Mouse (Mus musculus) spleen, adult 2 months (tissue): ENCODE results near the gene Grk5. TPM values are rescaled to one million over a fixed set of nuclear protein-coding genes. Genes with fewer than 3 reads are reported as not detected.

Experiments used
- DNase-seq, 2 experiments: peaks; one replicate each; pipeline versions ENCODE4 v3.0.0 to v3.0.0-alpha.2; 2012 to 2021; ENCODE audit warnings: low spot score in 2 of 2, low read depth in 1 of 2
- H3K27ac ChIP-seq: fragments of 200-500 bp; 2 replicates; pipeline ENCODE4 v1.5.1; 2012; ENCODE audit warnings: low read length, inconsistent platforms; ENCODE audit not compliant: insufficient read depth
- H3K27me3 ChIP-seq: fragments of 200-500 bp; 2 replicates; pipeline ENCODE4 v1.6.1; 2012; ENCODE audit warnings: mild to moderate bottlenecking, moderate library complexity, low read length, inconsistent platforms; ENCODE audit not compliant: control insufficient read depth, insufficient read depth
- H3K36me3 ChIP-seq: fragments of 200-500 bp; 2 replicates; pipeline ENCODE4 v1.6.1; 2012; ENCODE audit warnings: mild to moderate bottlenecking, low read length, inconsistent platforms; ENCODE audit not compliant: control insufficient read depth, insufficient read depth
- H3K4me1 ChIP-seq: fragments of 200-500 bp; 2 replicates; pipeline ENCODE4 v1.6.1; 2011; ENCODE audit warnings: inconsistent platforms; ENCODE audit not compliant: control insufficient read depth, insufficient read depth, insufficient read length
- H3K4me3 ChIP-seq: fragments of 200-500 bp; 2 replicates; pipeline ENCODE4 v1.5.1; 2011; ENCODE audit warnings: mild to moderate bottlenecking, inconsistent platforms; ENCODE audit not compliant: insufficient read depth, insufficient read length; ENCODE audit errors: extremely low read depth
- CTCF ChIP-seq: fragments of 200-500 bp; IDR thresholded peaks from 2 replicates; pipeline ENCODE4 v1.5.1; 2011; ENCODE audit warnings: mild to moderate bottlenecking, inconsistent platforms; ENCODE audit not compliant: insufficient read depth, insufficient read length, insufficient replicate concordance; ENCODE audit errors: extremely low read depth
- POLR2A ChIP-seq: fragments of 200-500 bp; IDR thresholded peaks from 2 replicates; pipeline ENCODE4 v1.6.1; 2011; ENCODE audit warnings: low read depth, low read length, inconsistent platforms
- WGBS: fragments of 180-500 bp; shearing (Covaris S2); methylation state at CpG from one replicate; pipeline ENCODE4 v1.1.7; 2018; 5-methylcytosine and 5-hydroxymethylcytosine counted together
- polyA plus RNA-seq: library from polyadenylated mRNA; depleted of rRNA; stranded (reverse); fragments of >200 nt; gene quantifications from 2 replicates; pipeline ENCODE4 v1.2.3, GENCODE M21; 2012

Grk5 gene
- polyA plus RNA-seq, 1 experiment, result 2.1 TPM

DNA sequence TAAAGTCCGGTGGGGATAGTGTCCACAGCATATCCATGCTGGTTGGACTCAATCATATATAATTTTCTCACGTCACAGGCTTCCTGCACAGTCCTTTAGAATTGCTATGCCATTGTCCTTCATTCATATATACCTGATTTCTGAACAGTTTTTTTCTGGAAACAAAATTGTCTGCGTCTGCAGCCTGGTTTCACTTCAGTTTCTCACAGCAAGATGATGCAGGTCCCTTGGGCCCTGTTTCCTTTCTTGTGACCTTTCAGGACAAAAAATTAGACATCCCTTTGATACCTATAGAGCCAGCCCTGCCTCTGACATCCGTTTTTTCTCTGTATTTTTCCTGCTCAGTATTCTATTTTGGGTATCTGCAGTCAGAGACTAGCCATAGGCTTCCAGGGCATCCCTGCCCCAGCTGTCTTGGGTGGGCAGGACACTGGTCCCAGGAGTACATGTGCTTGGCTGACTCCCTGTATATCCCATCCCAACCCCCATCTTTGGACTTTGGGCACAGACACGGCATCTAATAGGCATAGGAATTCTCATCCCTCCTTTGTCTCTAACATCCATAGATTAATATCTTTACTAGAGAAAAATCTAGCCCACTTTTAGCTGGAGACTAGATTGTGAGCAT lies 167.3 kb downstream of the Grk5 start:
- H3K4me3 ChIP-seq, result no peak overlapping the region
- H3K4me1 ChIP-seq, result peaks cover 7% of the 10 kb centered on the region; the same call in 1 of the 2 replicates
- H3K27me3 ChIP-seq, result no peaks in the 10 kb centered on the region
- WGBS, result 54% methylated on average over 5 of the region's 5 CpGs
- no peaks in the 10 kb centered on the region for H3K36me3 ChIP-seq
- peak; percentile 8 to 27 for DNase-seq
- no peak overlapping the region; the same call in 1 of the 2 replicates for H3K27ac ChIP-seq
- no peak for TF ChIP-seq POLR2A
- no peak for TF ChIP-seq CTCF

DNA sequence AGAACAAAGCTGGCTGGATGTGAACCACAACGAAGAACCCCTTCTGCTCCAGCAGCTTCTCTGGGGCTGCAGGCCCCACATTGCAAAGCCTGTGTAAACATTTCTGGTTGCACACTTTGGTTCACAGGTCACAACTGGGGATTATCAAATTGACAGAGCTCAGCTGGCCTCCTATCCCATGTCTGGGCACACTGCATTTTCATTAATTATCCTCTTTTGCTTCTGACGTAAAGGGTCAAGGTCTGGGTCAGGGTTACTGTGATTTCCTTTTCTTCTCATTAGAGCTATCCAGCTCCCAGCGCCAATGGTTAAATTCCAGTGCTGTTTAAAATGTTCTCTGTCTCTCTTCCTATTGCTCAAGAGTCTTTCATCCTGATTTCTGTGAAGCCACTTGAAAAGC lies 168.0 kb downstream of the Grk5 start:
- Histone ChIP-seq H3K27ac (no peak overlapping the region), H3K4me3 (no peak overlapping the region), H3K27me3 (no peaks in the 10 kb centered on the region), H3K36me3 (no peaks in the 10 kb centered on the region), H3K4me1 (peaks cover 7% of the 10 kb centered on the region; the same call in 1 of the 2 replicates)
- peak in 1 of 2 experiments; percentile 2 for DNase-seq
- TF ChIP-seq POLR2A, result no peak
- no peak for TF ChIP-seq CTCF
- 60% methylated on average over 3 of the region's 3 CpGs for WGBS

DNA sequence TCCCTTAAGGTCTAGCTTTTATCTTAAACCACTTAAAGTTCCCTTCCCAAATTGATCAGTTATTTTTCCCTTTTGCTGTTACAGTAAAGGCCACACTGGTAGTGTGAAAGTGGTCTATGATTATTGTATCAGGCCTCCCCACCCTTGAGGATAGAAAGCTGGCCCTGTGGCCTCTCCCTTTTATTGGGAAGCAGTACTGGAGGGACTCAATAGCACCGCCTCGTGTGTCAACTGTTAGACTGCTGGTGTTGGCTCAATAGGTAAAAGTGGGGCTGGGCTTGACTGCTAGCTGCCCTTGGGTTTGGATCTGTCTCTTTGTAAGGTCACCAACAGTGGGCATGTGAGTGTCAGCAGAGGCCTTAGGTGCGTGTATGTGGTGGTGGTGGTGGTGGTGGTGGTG lies 174.8 kb downstream of the Grk5 start:
- WGBS, result 88% methylated on average over 3 of the region's 3 CpGs
- no peak overlapping the region for H3K4me3 ChIP-seq
- H3K4me1 ChIP-seq, result no peaks in the 10 kb centered on the region
- H3K27me3 ChIP-seq, result no peaks in the 10 kb centered on the region
- TF ChIP-seq CTCF (no peak), POLR2A (no peak)
- H3K27ac ChIP-seq, result no peak overlapping the region
- no peak for DNase-seq
- H3K36me3 ChIP-seq, result no peaks in the 10 kb centered on the region

DNA sequence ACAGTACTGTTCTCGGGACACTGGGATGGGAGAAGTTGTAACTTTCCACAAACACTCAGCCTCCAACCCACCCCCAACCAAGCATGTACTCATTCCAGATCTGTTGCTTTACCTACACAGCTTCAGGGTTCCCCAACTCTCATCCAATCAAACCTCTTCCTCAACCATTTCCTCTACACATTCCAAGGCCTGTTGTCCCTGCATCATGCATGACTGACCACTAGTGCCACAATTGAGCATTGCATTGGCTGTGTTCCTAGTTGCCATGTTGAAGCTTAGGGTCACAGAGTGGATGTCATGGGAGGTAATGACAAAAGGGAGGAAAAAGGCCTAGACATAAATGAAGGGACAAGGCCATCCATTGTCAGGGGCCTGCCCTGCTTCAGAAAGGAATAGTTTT lies 175.5 kb downstream of the Grk5 start:
- Histone ChIP-seq H3K4me1 (no peaks in the 10 kb centered on the region), H3K4me3 (no peak overlapping the region), H3K27me3 (no peaks in the 10 kb centered on the region), H3K27ac (no peak overlapping the region), H3K36me3 (no peaks in the 10 kb centered on the region)
- DNase-seq, result no peak
- no peak for TF ChIP-seq POLR2A
- TF ChIP-seq CTCF, result no peak
- WGBS, result 83% methylated on average over 1 of the region's 1 CpGs

DNA sequence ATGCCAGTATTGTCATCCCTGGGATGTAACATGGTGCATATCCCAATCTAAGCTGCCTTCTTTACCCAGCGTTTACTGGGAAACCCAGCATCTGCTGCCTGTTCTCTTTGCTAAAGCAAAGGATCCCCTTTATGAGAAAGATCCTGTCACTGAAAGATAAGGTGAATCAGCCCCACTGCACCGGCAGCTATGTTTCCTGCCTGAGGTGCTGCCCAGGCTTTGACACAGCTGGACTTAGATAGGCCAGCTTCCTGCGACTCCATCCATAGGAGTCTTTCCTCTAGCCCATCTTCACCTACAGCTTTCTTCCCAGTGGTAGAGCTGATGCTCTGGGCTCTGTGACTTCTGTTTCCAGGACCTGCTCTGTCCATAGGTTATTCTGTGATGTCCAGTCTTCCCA lies 189.1 kb downstream of the Grk5 start:
- 84% methylated on average over 3 of the region's 3 CpGs for WGBS
- H3K27ac ChIP-seq, result no peak overlapping the region
- no peak for DNase-seq
- no peak overlapping the region for H3K4me3 ChIP-seq
- H3K36me3 ChIP-seq, result no peaks in the 10 kb centered on the region
- H3K27me3 ChIP-seq, result no peaks in the 10 kb centered on the region
- no peaks in the 10 kb centered on the region; the same call in 1 of the 2 replicates for H3K4me1 ChIP-seq
- TF ChIP-seq CTCF, result no peak
- no peak for TF ChIP-seq POLR2A

DNA sequence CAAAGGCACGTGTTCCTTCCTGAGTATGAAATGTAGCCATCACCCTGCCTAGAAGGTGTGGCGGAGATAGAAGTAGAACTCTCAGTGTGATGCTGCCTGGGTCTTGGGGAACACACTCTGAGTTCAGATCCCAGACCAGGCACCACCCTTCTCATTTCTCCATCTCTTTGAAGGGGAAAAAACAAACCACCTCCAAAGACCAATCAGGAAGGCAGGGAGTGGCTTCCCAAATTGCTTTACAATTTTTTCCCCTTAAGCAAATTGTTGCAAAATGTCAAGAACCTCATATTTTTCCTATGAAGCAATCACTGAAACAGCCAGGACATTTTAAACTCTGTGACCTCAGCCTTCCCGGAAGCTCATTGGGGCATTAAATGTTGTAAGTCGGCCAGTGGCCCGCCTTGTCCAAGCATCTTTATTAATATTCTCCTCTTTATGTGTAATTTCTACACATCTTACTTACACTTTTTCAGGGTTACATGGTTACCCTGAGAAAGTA lies 190.8 kb downstream of the Grk5 start:
- WGBS, result 87% methylated on average over 5 of the region's 5 CpGs
- no peak for TF ChIP-seq CTCF
- TF ChIP-seq POLR2A, result no peak
- Histone ChIP-seq H3K27ac (no peak overlapping the region), H3K36me3 (no peaks in the 10 kb centered on the region), H3K27me3 (no peaks in the 10 kb centered on the region), H3K4me1 (peaks cover 2% of the 10 kb centered on the region; the same call in 1 of the 2 replicates), H3K4me3 (no peak overlapping the region)
- DNase-seq, result no peak

DNA sequence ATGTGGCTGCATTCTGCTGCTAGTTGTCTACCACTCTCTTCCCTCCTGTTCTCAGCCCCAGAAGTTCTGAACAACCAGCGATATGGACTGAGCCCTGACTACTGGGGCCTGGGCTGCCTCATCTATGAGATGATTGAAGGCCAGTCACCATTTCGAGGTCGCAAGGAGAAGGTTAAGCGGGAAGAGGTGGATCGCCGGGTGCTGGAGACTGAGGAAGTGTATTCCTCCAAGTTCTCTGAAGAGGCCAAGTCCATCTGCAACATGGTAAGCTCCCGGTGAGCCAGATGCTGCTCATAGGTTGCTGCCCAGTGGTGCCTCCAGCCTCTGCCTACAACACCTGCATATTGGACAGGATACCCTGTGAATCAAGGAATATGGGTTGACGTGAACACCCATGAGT lies 193.5 kb downstream of the Grk5 start:
- Histone ChIP-seq H3K27me3 (no peaks in the 10 kb centered on the region), H3K36me3 (no peaks in the 10 kb centered on the region), H3K27ac (no peak overlapping the region), H3K4me3 (no peak overlapping the region), H3K4me1 (peaks cover 2% of the 10 kb centered on the region; the same call in 1 of the 2 replicates)
- TF ChIP-seq POLR2A (no peak), CTCF (no peak)
- no peak for DNase-seq
- 93% methylated on average over 8 of the region's 8 CpGs for WGBS
